Mouse (Mus musculus): ENCODE data around the gene Pappa. TPM values are rescaled to one million over a fixed set of nuclear protein-coding genes. Genes with fewer than 3 reads are reported as not detected.

Gene Pappa
- total RNA-seq, 2 experiments from 2014 or later = 0.36 to 0.61 TPM

GRCm38 (mm10) chr4:65132657-65133056, 8.7 kb downstream of the Pappa start:
- Histone ChIP-seq H3K27ac (no peak overlapping the region), H3K4me3 (no peak overlapping the region)
- no peak for DNase-seq
- intact Hi-C loops (cut with DNase I) = no loop called here
- no peak for TF ChIP-seq CTCF (IDR thresholded peaks at IDR 0.05)

- TF ChIP-seq CTCF (IDR thresholded peaks at IDR 0.05) = no peak
- H3K27ac ChIP-seq = no peak overlapping the region
- intact Hi-C loops (cut with DNase I) = no loop called here
- no peak for DNase-seq
- no peak overlapping the region for H3K4me3 ChIP-seq
These were observed 10.4 kb downstream of the Pappa start for GRCm38 (mm10) chr4:65134358-65134757.

GRCm38 (mm10) chr4:65135109-65135508, 11.1 kb downstream of the Pappa start:
- TF ChIP-seq CTCF (IDR thresholded peaks at IDR 0.05) = no peak
- no peak for DNase-seq
- H3K4me3 ChIP-seq = no peak overlapping the region
- no peak overlapping the region for H3K27ac ChIP-seq
- intact Hi-C loops (cut with DNase I) = no loop called here

DNA sequence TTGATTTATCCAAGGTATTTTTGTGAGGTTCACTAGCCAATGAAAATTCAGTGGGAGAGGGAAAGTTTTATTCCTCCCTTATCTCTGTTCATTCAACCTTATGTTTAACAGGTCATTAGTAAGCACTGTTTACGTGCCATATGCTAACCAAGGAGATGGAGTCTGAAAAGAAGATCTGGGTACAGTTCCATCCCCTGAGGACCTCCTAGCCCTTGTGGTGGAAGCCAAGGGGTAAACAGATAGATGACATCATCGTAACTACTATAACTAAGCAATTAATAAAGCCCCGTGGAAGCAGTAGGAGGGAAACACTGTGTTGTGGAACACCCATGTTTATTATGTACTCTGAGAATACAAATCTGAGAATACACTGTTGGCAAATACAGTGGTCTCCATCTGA, 12.6 kb downstream of the Pappa start:
- DNase-seq = no peak
- TF ChIP-seq CTCF (IDR thresholded peaks at IDR 0.05) = no peak
- H3K27ac ChIP-seq = no peak overlapping the region
- H3K4me3 ChIP-seq = no peak overlapping the region
- intact Hi-C loops (cut with DNase I) = no loop called here

DNA sequence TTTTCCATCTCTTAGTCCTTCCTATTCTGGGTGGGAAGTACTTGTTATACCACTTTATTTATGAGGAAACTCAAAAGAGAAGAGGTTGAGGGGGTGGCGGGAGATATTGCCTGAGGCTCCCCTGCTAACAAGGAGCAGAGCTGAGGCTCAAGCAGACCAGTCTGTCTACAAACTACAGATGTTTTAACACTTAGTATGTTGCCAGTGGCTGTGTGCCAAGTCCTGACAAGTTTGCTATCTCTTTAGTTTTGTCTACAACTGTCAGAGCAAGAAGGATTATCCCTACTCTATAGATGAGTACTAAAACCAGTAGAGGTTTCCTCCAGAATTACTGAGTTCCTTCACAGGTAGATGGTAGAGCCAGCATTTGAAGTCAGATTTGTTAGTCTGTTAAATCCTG, 23.0 kb downstream of the Pappa start:
- intact Hi-C loops (cut with DNase I) = no loop called here
- DNase-seq = no peak
- H3K4me3 ChIP-seq = no peak overlapping the region
- no peak for TF ChIP-seq CTCF (IDR thresholded peaks at IDR 0.05)
- H3K27ac ChIP-seq = no peak overlapping the region

DNA sequence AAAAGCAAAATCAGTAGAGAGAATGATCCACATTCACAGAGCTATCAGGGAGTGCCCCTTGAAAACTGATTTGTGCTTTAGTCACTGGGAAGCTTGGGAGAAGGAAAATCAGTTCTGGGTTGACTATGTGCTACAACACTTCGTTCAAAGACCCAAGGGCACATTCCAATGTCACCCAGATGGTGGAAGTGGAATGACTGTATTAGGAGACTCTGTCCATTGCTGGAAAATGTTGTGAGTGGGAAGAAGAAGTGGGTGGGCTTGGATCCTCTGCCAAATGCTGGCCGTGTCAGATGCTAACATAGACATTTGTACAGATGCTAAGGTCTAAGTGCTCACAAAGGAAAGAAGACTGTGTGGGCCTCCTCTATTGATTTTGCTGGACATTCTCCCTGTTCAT, 29.6 kb downstream of the Pappa start:
- no peak for DNase-seq
- Histone ChIP-seq H3K4me3 (no peak overlapping the region), H3K27ac (no peak overlapping the region)
- intact Hi-C loops (cut with DNase I) = no loop called here
- no peak for TF ChIP-seq CTCF (IDR thresholded peaks at IDR 0.05)

DNA sequence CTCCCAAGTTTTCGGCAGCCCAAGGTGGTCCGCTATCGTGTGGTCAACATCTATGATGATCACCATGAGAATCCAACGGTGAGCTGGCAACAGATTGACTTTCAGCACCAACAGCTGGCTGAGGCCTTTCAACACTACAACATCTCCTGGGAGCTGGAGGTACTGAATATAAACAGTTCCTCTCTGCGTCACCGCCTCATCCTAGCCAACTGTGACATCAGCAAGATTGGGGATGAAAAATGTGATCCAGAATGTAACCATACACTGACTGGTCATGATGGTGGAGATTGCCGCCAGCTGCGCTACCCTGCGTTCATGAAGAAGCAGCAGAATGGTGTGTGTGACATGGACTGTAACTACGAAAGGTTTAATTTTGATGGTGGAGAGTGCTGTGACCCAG, 32.3 kb downstream of the Pappa start:
- TF ChIP-seq CTCF (IDR thresholded peaks at IDR 0.05) = no peak
- no peak overlapping the region for H3K27ac ChIP-seq
- no peak overlapping the region for H3K4me3 ChIP-seq
- intact Hi-C loops (cut with DNase I) = no loop called here
- DNase-seq = no peak

DNA sequence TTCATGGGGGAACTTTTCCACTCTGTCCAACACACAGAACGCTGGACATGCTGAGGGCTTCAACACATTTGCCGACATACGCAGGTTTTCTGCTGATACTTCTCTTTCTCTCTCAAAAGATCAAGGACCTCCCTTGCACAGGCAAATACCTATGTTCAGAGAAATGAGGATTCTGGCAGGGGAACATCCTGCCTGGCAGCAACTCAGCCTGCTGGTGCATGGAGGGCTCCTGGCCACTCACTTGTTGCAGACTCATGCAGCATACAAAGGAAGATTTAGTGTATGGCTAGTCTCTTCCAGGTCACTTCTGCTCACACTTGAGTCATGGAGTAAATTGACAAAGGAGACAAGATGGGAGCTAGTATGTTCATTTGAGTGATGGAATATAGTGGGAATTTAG, 34.7 kb downstream of the Pappa start:
- no peak overlapping the region for H3K27ac ChIP-seq
- no peak overlapping the region for H3K4me3 ChIP-seq
- DNase-seq = no peak
- TF ChIP-seq CTCF (IDR thresholded peaks at IDR 0.05) = no peak
- intact Hi-C loops (cut with DNase I) = no loop called here

DNA sequence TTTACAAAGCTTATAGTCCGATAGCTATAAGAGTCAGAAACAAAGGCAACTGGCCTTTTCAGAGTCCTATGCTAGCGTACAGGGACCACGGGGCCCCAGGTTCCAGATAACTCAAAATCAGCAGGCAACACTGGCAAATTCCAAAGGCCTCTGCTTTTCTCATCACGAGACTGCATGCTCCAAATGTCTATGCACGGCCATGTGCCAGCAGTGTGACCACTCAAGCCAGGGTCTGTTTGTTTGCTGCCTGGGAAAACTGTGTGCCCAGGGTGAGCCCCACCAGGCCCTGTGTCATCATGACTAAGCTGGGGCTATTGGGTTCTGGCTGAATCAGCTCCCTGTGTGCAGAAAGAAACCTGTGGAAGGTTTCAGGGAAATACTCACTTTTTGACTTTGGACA, 35.5 kb downstream of the Pappa start:
- intact Hi-C loops (cut with DNase I) = no loop called here
- H3K4me3 ChIP-seq = no peak overlapping the region
- no peak for TF ChIP-seq CTCF (IDR thresholded peaks at IDR 0.05)
- DNase-seq = no peak
- no peak overlapping the region for H3K27ac ChIP-seq

DNA sequence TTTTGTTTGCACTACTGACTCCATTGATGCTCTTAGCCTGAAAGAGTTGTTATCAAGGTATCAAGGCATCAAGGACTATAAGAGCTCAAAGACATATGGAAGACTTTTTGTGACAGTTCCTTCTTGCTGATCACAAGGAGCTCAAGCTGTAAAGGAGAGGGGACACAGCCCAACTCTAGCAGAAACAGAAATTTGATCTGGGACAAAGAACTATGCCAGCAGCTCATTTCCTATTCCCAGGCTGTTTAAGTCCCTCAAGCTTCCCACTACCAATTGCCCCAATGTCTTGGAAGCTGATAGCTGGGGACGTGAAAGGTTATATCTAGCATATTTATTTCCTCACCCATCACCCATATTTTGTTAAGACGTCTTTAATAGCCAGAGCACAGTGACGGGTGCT, 39.7 kb downstream of the Pappa start:
- no peak for TF ChIP-seq CTCF (IDR thresholded peaks at IDR 0.05)
- H3K4me3 ChIP-seq = no peak overlapping the region
- intact Hi-C loops (cut with DNase I) = no loop called here
- DNase-seq = no peak
- H3K27ac ChIP-seq = no peak overlapping the region

DNA sequence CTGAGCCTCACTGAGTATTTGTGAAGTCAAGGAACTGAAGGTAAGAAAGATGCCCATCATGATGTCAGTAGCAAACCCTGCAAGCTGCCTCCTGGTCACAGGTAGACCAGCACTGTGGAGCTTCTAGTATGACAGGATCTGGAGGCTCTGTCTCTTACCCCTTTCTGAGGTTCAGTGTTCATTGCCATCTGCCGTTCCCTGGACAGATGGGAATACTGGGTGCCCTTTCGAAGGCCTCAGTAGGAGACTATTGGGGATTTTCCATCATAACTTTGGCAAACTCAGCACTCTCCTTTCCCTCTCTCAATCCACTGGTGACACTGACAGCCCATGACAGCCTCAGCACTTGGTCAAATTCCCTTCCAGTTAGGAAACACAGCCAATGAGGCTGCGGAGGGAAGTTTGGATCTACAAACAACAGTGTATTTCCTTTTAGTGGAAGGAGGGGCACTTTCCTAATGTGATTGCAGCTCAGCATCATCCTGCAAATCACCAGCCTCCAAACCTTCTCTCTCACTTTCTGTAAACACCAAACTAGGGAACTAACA, 42.4 kb downstream of the Pappa start:
- no peak for TF ChIP-seq CTCF (IDR thresholded peaks at IDR 0.05)
- intact Hi-C loops (cut with DNase I) = no loop called here
- H3K27ac ChIP-seq = no peak overlapping the region

DNA sequence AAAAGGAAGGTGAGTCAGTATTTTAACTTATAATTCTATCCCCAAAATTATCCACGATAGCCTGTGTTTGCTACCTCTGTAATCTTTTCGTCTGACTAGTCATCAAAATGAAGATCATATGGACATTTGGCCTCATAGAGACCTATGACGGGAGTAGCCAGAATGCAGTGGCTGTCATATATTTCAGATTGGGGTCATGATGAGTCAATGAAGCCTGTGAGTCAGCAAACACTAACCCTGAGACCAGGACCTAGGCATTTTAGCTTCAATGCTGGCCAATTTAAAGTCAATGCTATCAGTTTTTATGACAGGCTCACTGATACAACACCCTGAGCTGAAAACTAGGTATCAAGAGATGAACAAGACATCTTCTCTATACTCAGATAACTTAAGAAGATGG, 50.5 kb downstream of the Pappa start:
- Histone ChIP-seq H3K4me3 (no peak overlapping the region), H3K27ac (no peak overlapping the region)
- no peak for DNase-seq
- TF ChIP-seq CTCF (IDR thresholded peaks at IDR 0.05) = no peak
- intact Hi-C loops (cut with DNase I) = no loop called here

More for the DNA sequence above, 42.4 kb downstream of the Pappa start:
- H3K4me3 ChIP-seq = no peak overlapping the region
- no peak for DNase-seq

DNA sequence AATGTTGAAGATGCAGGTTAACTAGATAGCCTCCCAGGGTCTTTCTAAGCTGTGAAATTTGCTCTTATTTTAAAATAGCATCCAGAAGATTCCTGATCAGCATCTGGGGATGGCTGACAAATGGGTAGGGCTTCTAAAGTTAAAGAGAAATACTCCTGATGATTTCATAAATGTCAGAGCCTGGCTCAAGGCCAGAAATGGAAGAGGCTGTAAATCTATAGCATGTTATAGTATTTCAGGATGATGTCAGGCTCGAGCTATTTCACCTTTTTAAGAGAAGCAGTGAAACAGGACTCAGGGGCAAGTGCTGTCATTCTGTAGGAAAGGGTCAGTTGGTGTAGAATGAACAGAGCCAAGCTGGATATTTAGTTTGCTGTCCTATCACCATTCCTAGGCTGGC, 54.2 kb downstream of the Pappa start:
- Histone ChIP-seq H3K4me3 (no peak overlapping the region), H3K27ac (no peak overlapping the region)
- no peak for DNase-seq
- intact Hi-C loops (cut with DNase I) = no loop called here
- TF ChIP-seq CTCF (IDR thresholded peaks at IDR 0.05) = no peak

- TF ChIP-seq CTCF (IDR thresholded peaks at IDR 0.05) = no peak
- Histone ChIP-seq H3K4me3 (no peak overlapping the region), H3K27ac (no peak overlapping the region)
- DNase-seq = no peak
- intact Hi-C loops (cut with DNase I) = no loop called here
These were observed 63.3 kb downstream of the Pappa start for GRCm38 (mm10) chr4:65187236-65187635.

DNA sequence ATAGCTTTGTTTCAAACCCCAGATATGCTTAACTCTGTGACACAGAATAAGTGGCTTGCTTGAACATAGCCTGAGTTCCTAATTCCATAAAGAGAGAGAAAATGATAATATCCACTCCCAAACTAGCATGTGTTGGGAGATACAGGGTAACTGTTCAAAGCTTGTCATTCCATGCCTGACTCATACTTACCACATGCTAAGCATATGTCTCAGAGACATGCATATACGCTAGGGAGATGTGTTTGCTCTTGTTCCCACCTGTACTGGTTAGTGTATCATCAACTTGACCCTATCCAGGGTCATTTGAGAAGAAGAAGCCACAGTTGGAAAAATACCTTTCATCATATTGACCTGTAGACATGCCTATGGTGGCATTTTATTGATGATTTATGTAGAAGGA, 63.7 kb downstream of the Pappa start:
- DNase-seq = no peak
- no peak overlapping the region for H3K4me3 ChIP-seq
- no peak overlapping the region for H3K27ac ChIP-seq
- intact Hi-C loops (cut with DNase I) = no loop called here
- TF ChIP-seq CTCF (IDR thresholded peaks at IDR 0.05) = no peak

All from gastrocnemius, adult 2 months (tissue).